24 mouse cellular contexts compared by ENCODE assay signal in the genomic region with DNA sequence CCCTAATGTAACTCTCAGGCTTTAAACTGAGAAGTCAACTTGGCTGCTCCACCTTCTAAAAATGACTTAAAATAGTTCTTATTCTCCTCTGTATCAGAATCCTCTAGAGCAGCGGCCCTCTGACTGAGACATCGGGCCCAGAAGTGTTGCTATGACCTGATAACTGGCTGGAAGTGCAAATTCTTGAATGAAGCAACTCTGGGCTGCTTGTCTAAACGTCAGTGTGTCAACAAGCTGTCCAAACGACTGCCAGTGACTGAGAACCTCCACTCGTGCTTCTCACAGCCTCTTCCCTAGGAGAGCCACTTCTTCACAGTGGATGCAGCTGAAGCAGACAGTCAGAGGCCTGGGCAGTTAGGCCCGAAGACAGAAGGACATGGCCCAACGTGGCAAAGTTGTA.
A peak's percentile ranks its signal among the peaks of the same experiment; 100 is the strongest.
DNase-seq lines count a peak whose midpoint lies in the region; ATAC-seq and TF ChIP-seq lines count a peak whose summit lies in the region.
"Had no signal": no experiment of that assay in that cellular context is flagged by ENCODE, and none has a peak within 500 bp of the region (broad histone marks: within the 10 kb centered on the region; RNA-seq: fewer than 3 reads in every experiment).

No protein-coding gene starts in this region.

- intact Hi-C loops in heart, adult 2 months (cut with DNase I): no loop called here
- intact Hi-C loops in heart, postnatal 10 days (cut with DNase I): no loop called here

- TF ChIP-seq CTCF in heart, adult 2 months (IDR thresholded peaks at IDR 0.05): no peak
- TF ChIP-seq CTCF in liver, postnatal 0 days (IDR thresholded peaks at IDR 0.05; ENCODE audit: low read depth): no peak

- no peak overlapping the region for H3K9ac ChIP-seq in heart, embryonic 13.5 days
- H3K9ac ChIP-seq in heart, adult 2 months (ENCODE audit: low read depth, low read length): no peak overlapping the region
- H3K9ac ChIP-seq in liver, postnatal 0 days (replicated peaks): no peak overlapping the region
- H3K9ac ChIP-seq in liver, embryonic 12.5 days: no peak overlapping the region
- H3K9ac ChIP-seq: forebrain, embryonic 13.5 days; forebrain, postnatal 0 days; hindbrain, embryonic 12.5 days had no signal

- no peak for ATAC-seq in heart, embryonic 13.5 days (ENCODE audit: extremely low read depth, insufficient number of reproducible peaks, low FRiP score, low TSS enrichment)
- ATAC-seq in liver, postnatal 0 days: peak; percentile 71
- no peak for ATAC-seq in liver, embryonic 12.5 days
- no peak for ATAC-seq in CD4-positive, CD25-positive, alpha-beta regulatory T cell, adult 4 months
- ATAC-seq: activated CD4-positive, CD25-positive, alpha-beta regulatory T cell, adult 4 months; forebrain, embryonic 13.5 days; forebrain, postnatal 0 days; hindbrain, embryonic 16.5 days; inflammation-experienced regulatory T-cells, adult 6 months; intestine, postnatal 0 days; Patski had no signal

- peak overlapping the region; percentile 73 for H3K27ac ChIP-seq in heart, embryonic 13.5 days (replicated peaks)
- no peak overlapping the region for H3K27ac ChIP-seq in heart, adult 2 months
- no peak overlapping the region for H3K27ac ChIP-seq in liver, postnatal 0 days (ENCODE audit: low read depth)
- H3K27ac ChIP-seq in liver, embryonic 12.5 days: no peak overlapping the region
- H3K27ac ChIP-seq: embryonic facial prominence, embryonic 10.5 days; forebrain, embryonic 13.5 days; hindbrain, embryonic 12.5 days had no signal

- DNase-seq in heart, adult 11 months: peak; percentile 85
- DNase-seq in heart, postnatal 4 days: no peak
- DNase-seq in heart, adult 2 months: no peak
- DNase-seq in liver, postnatal 0 days: no peak
- DNase-seq in heart, postnatal 10 days: peak; percentile 10 to 34
- DNase-seq: adrenal gland, adult 2 months; adrenal gland, postnatal 36 days; cerebellum, adult 2 months; cerebellum, postnatal 10 days; forebrain, postnatal 0 days; gastrocnemius, postnatal 36 days; kidney, adult 8-10 months had no signal

- WGBS in heart, embryonic 13.5 days: 25% methylated on average over 7 of the region's 7 CpGs
- 42% methylated on average over 7 of the region's 7 CpGs for WGBS in heart, adult 2 months
- 55% methylated on average over 7 of the region's 7 CpGs for WGBS in liver, postnatal 0 days (ENCODE audit: insufficient replicate concordance)
- 62% methylated on average over 7 of the region's 7 CpGs for WGBS in liver, embryonic 12.5 days (ENCODE audit: insufficient replicate concordance)

- no peak for TF ChIP-seq EP300 in heart, adult 2 months (IDR thresholded peaks at IDR 0.05; ENCODE audit: insufficient read depth, low read depth, low read length)
- no peak for TF ChIP-seq EP300 in liver, postnatal 0 days (IDR thresholded peaks at IDR 0.05; ENCODE audit: low read depth)

- H3K4me2 ChIP-seq in heart, embryonic 13.5 days: no peak overlapping the region
- no peak overlapping the region for H3K4me2 ChIP-seq in liver, postnatal 0 days (ENCODE audit: low read depth, low read length)
- H3K4me2 ChIP-seq in liver, embryonic 12.5 days: no peak overlapping the region
- H3K4me2 ChIP-seq: forebrain, embryonic 13.5 days; hindbrain, embryonic 12.5 days had no signal

- no peaks in the 10 kb centered on the region for H3K9me3 ChIP-seq in heart, embryonic 13.5 days
- no peaks in the 10 kb centered on the region for H3K9me3 ChIP-seq in liver, postnatal 0 days (ENCODE audit: low read length)
- H3K9me3 ChIP-seq in liver, embryonic 12.5 days (replicated peaks): no peaks in the 10 kb centered on the region
- H3K9me3 ChIP-seq: embryonic facial prominence, embryonic 10.5 days; forebrain, embryonic 13.5 days; hindbrain, embryonic 12.5 days had no signal

- TF ChIP-seq POLR2A in heart, adult 2 months (IDR thresholded peaks at IDR 0.05; ENCODE audit: insufficient read depth, low read depth, low read length): no peak

- no peak overlapping the region for H3K4me3 ChIP-seq in heart, embryonic 13.5 days
- H3K4me3 ChIP-seq in heart, adult 2 months: no peak overlapping the region
- no peak overlapping the region for H3K4me3 ChIP-seq in liver, postnatal 0 days (ENCODE audit: low read depth, low read length)
- no peak overlapping the region for H3K4me3 ChIP-seq in liver, embryonic 12.5 days
- H3K4me3 ChIP-seq: embryonic facial prominence, embryonic 10.5 days; forebrain, embryonic 13.5 days; hindbrain, embryonic 12.5 days had no signal

- peaks cover 16% of the 10 kb centered on the region for H3K4me1 ChIP-seq in heart, embryonic 13.5 days
- H3K4me1 ChIP-seq in heart, adult 2 months (ENCODE audit: control insufficient read depth, insufficient read depth, low read length): peaks cover 2% of the 10 kb centered on the region; the same call in 1 of the 2 replicates
- H3K4me1 ChIP-seq in liver, postnatal 0 days (ENCODE audit: insufficient read depth): no peaks in the 10 kb centered on the region
- no peaks in the 10 kb centered on the region for H3K4me1 ChIP-seq in liver, embryonic 12.5 days
- H3K4me1 ChIP-seq: forebrain, embryonic 13.5 days; hindbrain, embryonic 12.5 days had no signal

- peaks cover 14% of the 10 kb centered on the region for H3K36me3 ChIP-seq in heart, embryonic 13.5 days
- H3K36me3 ChIP-seq in heart, adult 2 months (ENCODE audit: control insufficient read depth, insufficient read depth, low read length): peaks cover 7% of the 10 kb centered on the region; the same call in 1 of the 2 replicates
- peaks cover 10% of the 10 kb centered on the region for H3K36me3 ChIP-seq in liver, postnatal 0 days (replicated peaks; ENCODE audit: insufficient read depth, low read length)
- H3K36me3 ChIP-seq in liver, embryonic 12.5 days: peaks cover 31% of the 10 kb centered on the region

- H3K79me2 ChIP-seq in heart, adult 2 months (replicated peaks; ENCODE audit: control insufficient read depth, insufficient read depth, low read length): no peaks in the 10 kb centered on the region

- no peaks in the 10 kb centered on the region for H3K27me3 ChIP-seq in heart, embryonic 13.5 days (replicated peaks)
- H3K27me3 ChIP-seq in heart, adult 2 months (ENCODE audit: control insufficient read depth, insufficient read depth, low read length): no peaks in the 10 kb centered on the region
- H3K27me3 ChIP-seq in liver, postnatal 0 days (ENCODE audit: insufficient read depth, low read length): no peaks in the 10 kb centered on the region
- H3K27me3 ChIP-seq in liver, embryonic 12.5 days (replicated peaks): no peaks in the 10 kb centered on the region
- H3K27me3 ChIP-seq: CH12.LX; forebrain, embryonic 13.5 days; hindbrain, embryonic 12.5 days; Patski had no signal

Comparison
In these comparisons a context has a peak if more than half of its experiments do, and no peak if none do; other contexts are left out.
1. DNase-seq: peak in heart, adult 11 months (single experiment) and heart, postnatal 10 days (2 of 2); none in heart, postnatal 4 days (single experiment), heart, adult 2 months (0 of 2) and liver, postnatal 0 days (single experiment).